Mouse (Mus musculus) heart, embryonic 14.5 days (tissue): Measurements from ENCODE around the gene Asic2. TPM values are rescaled to one million over a fixed set of nuclear protein-coding genes. Genes with fewer than 3 reads are reported as not detected.
A peak's percentile ranks its signal among the peaks of the same experiment; 100 is the strongest.

Experiments
- ATAC-seq: fragments of 200-750 bp; cut with Nextera tagmentation; 2 replicates; pipeline ENCODE4 v1.8.0; 2017; ENCODE audit warnings: low read depth, moderate TSS enrichment; ENCODE audit not compliant: insufficient number of reproducible peaks, insufficient read depth, low FRiP score
- H3K27ac ChIP-seq, 2 experiments: fragments of 200-500 bp in 1 of 2; fragments of 300-500 bp in 1 of 2; sonication (generic) in 1 of 2; replicated peaks in 1 of 2; 2 replicates each; pipeline ENCODE4 v1.5.1; 2012 to 2014; ENCODE audit warnings: low read depth in 2 of 2, low read length in 2 of 2, control low read depth in 1 of 2, mild to moderate bottlenecking in 1 of 2, mixed read lengths in 1 of 2; ENCODE audit not compliant: control insufficient read depth in 1 of 2, insufficient read depth in 1 of 2
- H3K27me3 ChIP-seq: fragments of 300-500 bp; sonication (generic); 2 replicates; pipeline ENCODE4 v1.6.1; 2014; ENCODE audit warnings: mild to moderate bottlenecking, low read length, control low read depth; ENCODE audit not compliant: control insufficient read depth, insufficient read depth
- H3K36me3 ChIP-seq: fragments of 300-500 bp; sonication (generic); 2 replicates; pipeline ENCODE4 v1.6.1; 2014; ENCODE audit warnings: mild to moderate bottlenecking, control low read depth, low read length, mixed read lengths; ENCODE audit not compliant: control insufficient read depth, insufficient read depth
- H3K4me1 ChIP-seq, 2 experiments: fragments of 200-500 bp in 1 of 2; fragments of 300-500 bp in 1 of 2; sonication (generic) in 1 of 2; 2 replicates each; pipeline ENCODE4 v1.6.1; 2012 to 2014; ENCODE audit warnings: low read length in 2 of 2, control low read depth in 1 of 2, mixed read lengths in 1 of 2; ENCODE audit not compliant: control insufficient read depth in 2 of 2, insufficient read depth in 2 of 2
- H3K4me2 ChIP-seq: fragments of 300-500 bp; sonication (generic); 2 replicates; pipeline ENCODE4 v1.6.1; 2014; ENCODE audit warnings: mild to moderate bottlenecking, low read length
- H3K4me3 ChIP-seq, 2 experiments: fragments of 200-500 bp in 1 of 2; fragments of 300-500 bp in 1 of 2; sonication (generic) in 1 of 2; 2 replicates each; pipeline ENCODE4 v1.5.1; 2012 to 2014; ENCODE audit warnings: low read length in 2 of 2, mild to moderate bottlenecking in 2 of 2, control low read depth in 1 of 2, low read depth in 1 of 2, moderate library complexity in 1 of 2; ENCODE audit not compliant: control insufficient read depth in 1 of 2, insufficient read depth in 1 of 2
- H3K9ac ChIP-seq: fragments of 300-500 bp; sonication (generic); 2 replicates; pipeline ENCODE4 v1.6.1; 2014; ENCODE audit warnings: mild to moderate bottlenecking, low read length
- H3K9me3 ChIP-seq: fragments of 300-500 bp; sonication (generic); 2 replicates; pipeline ENCODE4 v1.6.1; 2016; ENCODE audit warnings: low read length, control low read depth; ENCODE audit not compliant: control insufficient read depth
- WGBS: fragments of 180-500 bp; shearing (Covaris S2); extraction: QIAGEN DNeasy Blood & Tissue Kit; methylation state at CpG from one replicate; pipeline ENCODE4 v1.1.7; 2014; 5-methylcytosine and 5-hydroxymethylcytosine counted together
- polyA plus RNA-seq: library from polyadenylated mRNA; unstranded; fragments of >200 nt; fragmentation: Nextera tagmentation; extraction: Ambion mirVana; gene quantifications from 2 replicates; pipeline ENCODE4 v1.2.1, GENCODE M21; 2014

Gene Asic2
- 0.05 TPM in 1 of 2 replicates, not detected in the other for polyA plus RNA-seq

DNA sequence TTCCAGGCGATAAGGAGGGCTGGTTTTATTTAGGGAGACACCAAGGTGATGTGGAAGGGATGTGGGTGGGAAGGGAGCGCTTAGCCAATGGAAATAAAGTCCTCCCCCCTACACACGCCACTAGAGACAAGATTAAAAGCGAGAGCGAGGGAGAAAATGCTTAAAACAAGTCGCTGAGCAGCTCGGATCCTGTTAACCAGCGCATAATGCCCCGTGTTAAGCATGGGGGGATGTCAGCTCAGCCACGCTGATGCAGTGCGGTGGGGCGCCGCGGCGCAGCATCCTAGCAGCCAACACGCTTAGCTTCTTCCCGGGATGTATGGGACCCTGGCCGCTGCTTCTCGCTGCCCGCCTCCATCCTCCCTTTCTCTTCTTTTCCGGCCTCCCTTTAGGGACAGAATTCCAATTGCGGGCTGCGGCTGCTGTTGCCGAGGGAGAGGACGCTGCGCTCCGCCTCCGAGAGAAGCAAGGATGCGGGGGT, at the start of gene Asic2:
TSS of gene Asic2 (minus strand) at position 57 of the 481 bp plus-strand sequence.
- no peaks in the 10 kb centered on the region for H3K4me1 ChIP-seq
- H3K27me3 ChIP-seq: peaks cover 43% of the 10 kb centered on the region
- WGBS: 4% methylated on average over 29 of the region's 29 CpGs
- ATAC-seq: no peak
- no peaks in the 10 kb centered on the region for H3K36me3 ChIP-seq
- H3K4me2 ChIP-seq: no peak within 1 kb of the TSS
- H3K9me3 ChIP-seq: no peaks in the 10 kb centered on the region
- no peak within 1 kb of the TSS for H3K9ac ChIP-seq
- no peak within 1 kb of the TSS for H3K4me3 ChIP-seq
- no peak within 1 kb of the TSS for H3K27ac ChIP-seq

DNA sequence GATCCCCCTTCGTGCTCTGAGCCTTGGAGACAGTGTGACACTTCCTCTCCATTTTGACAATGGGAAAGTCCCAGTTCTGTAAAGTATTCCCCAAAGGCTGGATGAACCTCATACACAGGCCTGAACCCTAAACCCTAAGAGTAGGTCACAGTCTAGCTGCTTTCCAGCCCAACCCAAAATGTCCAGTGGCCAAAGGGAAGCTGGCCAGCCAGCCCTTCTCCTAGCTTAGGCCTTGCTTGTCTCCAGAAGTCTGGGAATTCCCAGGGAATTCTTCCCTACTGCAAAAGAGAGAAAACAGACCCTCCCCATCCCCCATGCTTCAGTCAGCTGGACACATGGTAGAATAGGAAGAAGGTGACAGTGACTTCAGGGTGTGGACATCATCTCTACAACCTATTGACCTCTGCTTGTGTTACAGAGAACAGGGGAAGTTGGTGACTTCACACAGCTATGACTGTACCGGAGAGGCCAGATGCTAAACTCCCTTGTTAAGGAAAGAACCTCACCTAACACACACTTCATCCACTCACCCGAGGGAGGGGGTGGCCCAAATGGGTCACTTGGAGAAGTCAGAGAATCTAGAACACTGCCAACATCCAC, 48.0 kb upstream of the Asic2 start:
- no peak for ATAC-seq

DNA sequence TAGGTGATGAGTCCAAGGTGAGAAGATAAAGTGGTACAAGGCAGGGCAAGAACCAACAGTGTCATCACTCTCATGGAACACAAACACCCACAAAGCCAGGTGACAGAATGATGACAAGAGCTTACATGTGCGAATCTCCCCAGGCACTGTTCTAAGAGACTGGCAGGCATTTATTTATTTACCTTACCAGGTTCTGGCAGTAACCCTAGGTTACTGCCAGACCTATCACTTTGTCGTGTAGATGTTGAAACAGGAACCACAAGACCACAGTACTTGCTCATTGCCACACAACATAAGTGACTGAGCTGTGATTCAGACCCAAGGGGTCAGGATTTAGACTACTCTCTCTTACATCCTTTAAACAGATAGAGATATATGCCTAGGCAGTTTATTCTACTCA, 46.8 kb upstream of the Asic2 start:
- Histone ChIP-seq H3K27ac (no peak overlapping the region), H3K4me3 (no peak overlapping the region), H3K9ac (no peak overlapping the region), H3K36me3 (no peaks in the 10 kb centered on the region), H3K27me3 (no peaks in the 10 kb centered on the region), H3K4me1 (peaks cover 0 to 2% of the 10 kb centered on the region in 2 experiments; a peak in 1 of 4 replicates), H3K4me2 (no peak overlapping the region), H3K9me3 (no peaks in the 10 kb centered on the region)
- ATAC-seq: no peak
- WGBS: 59% methylated on average over 2 of the region's 2 CpGs

More for the DNA sequence above, 48.0 kb upstream of the Asic2 start:
- Histone ChIP-seq H3K4me2 (no peak overlapping the region), H3K36me3 (no peaks in the 10 kb centered on the region), H3K27me3 (no peaks in the 10 kb centered on the region), H3K4me1 (peaks cover 1 to 8% of the 10 kb centered on the region in 2 experiments; a peak in 3 of 4 replicates), H3K9ac (no peak overlapping the region), H3K9me3 (no peaks in the 10 kb centered on the region), H3K27ac (no peak overlapping the region), H3K4me3 (no peak overlapping the region)
- 70% methylated on average over 3 of the region's 3 CpGs for WGBS

DNA sequence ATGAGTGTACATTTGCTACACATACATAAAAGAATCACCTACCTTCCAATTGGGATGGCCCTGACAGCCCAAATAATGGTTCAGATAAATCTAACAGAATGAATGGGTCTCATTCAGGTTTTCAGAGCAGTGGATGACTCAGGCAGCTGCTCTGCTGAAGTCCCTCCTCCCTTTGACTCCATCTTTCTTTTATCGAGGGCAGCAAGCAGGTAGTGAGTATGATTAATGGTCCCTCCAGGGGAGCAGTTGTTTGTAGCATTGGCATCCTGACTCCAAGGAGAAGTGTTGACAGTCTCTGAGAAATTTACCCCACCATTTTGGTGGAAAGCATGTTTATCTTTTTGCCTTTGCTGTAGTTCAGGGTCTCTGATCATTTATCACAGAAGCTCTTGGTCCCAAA, 45.5 kb upstream of the Asic2 start:
- no peaks in the 10 kb centered on the region for H3K27me3 ChIP-seq
- no peak overlapping the region for H3K4me3 ChIP-seq
- H3K27ac ChIP-seq: no peak overlapping the region
- ATAC-seq: no peak
- no peaks in the 10 kb centered on the region for H3K9me3 ChIP-seq
- no peaks in the 10 kb centered on the region for H3K36me3 ChIP-seq
- peaks cover 0 to 2% of the 10 kb centered on the region in 2 experiments; a peak in 1 of 4 replicates for H3K4me1 ChIP-seq
- H3K9ac ChIP-seq: no peak overlapping the region
- no peak overlapping the region for H3K4me2 ChIP-seq
- 84% methylated on average over 1 of the region's 1 CpGs for WGBS

DNA sequence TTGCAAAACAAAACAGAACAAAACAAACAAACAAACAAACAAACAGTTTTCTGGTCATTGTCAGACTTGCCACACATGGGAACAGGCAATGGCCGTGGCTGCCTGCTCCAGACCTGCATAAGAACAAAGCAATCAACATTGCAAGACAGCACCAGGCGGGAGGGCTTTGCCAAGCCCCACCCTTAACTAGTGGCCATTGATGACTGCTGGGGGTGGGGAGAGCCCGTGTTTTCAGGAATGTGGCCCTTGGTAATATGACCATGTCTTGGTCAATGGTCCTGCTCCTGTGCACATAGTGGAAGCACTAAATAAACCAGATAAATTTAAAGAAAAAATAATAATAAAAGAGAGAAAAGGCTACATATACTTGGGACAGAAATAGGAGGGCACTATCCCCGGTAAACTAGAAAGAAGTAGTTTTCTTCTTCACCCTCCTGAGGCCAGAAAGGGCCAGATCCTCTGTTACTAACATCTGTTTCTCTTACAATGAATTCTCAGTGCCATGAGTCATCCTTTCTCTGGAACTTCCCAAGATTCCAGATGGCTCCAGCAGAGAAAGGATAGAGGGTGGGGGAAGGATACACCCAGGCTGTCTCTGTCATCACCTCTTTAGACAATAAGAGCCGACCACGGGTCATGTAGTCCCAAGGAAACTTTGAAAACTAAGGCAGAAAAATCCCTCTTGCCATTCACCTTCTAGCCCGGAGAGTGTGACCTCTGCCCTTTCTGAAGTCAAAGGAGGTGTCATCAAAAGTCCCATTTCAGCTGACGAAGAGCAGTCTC, 43.3 kb upstream of the Asic2 start:
- no peak overlapping the region for H3K9ac ChIP-seq
- H3K4me2 ChIP-seq: no peak overlapping the region
- no peak overlapping the region for H3K27ac ChIP-seq
- H3K27me3 ChIP-seq: no peaks in the 10 kb centered on the region
- H3K4me3 ChIP-seq: no peak overlapping the region
- ATAC-seq: no peak
- peaks cover 0 to 4% of the 10 kb centered on the region in 2 experiments; a peak in 2 of 4 replicates for H3K4me1 ChIP-seq
- H3K36me3 ChIP-seq: no peaks in the 10 kb centered on the region
- no peaks in the 10 kb centered on the region for H3K9me3 ChIP-seq
- WGBS: 28% methylated on average over 8 of the region's 8 CpGs

DNA sequence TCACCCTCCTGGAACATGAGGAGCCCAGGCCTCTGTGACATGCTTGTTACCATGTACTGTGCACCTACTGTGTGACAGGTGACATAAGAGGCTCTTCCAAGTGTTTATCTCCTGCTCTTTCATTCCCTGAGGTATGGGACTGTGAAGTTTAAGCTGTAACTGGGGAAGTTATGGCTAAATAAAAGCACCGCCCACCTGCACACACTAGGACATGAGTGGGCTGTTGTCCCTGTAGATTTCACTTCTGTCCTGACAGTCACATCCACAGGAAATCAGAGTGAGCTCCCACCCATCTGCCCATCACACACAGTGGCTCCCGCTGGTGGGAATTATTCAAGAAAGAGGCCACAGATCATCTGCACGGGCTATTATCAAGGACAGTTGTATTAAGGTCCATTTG, 41.9 kb upstream of the Asic2 start:
- Histone ChIP-seq H3K27me3 (no peaks in the 10 kb centered on the region), H3K4me2 (no peak overlapping the region), H3K4me1 (peaks cover 0 to 4% of the 10 kb centered on the region in 2 experiments; a peak in 2 of 4 replicates), H3K9ac (no peak overlapping the region), H3K9me3 (no peaks in the 10 kb centered on the region), H3K4me3 (no peak overlapping the region), H3K27ac (no peak overlapping the region), H3K36me3 (no peaks in the 10 kb centered on the region)
- WGBS: 83% methylated on average over 3 of the region's 3 CpGs
- no peak for ATAC-seq

DNA sequence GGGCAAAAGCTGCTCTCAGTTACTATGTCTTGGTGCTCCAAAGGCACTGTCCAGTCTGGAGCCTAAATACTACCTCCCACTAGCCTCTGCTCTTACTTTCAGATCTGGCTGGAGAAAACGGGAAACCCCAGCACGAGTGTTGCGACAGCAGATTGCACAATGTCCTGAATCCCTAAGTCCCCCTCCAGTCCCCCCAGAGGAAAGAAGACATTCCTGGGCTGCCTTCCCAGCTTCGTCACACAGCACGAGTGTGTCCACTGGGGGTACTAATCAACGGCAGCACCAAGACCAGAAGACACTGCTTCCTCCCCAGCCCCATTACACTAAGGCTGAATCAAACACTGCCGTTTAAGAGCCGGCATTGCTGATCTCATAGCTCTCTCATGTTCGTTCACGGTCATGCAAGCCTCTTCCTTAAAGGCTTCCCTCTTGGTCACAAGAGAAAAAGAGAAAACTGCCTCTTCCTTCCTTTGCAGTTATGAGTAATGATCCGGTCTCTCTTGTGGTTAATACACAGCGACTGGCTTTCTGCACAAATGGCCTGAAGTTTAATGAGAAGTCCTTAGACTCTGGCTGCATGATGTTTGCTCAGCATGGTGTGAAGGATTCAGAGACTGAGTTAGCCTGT, 38.7 kb upstream of the Asic2 start:
- H3K9ac ChIP-seq: no peak overlapping the region
- H3K4me1 ChIP-seq: peaks cover 0 to 4% of the 10 kb centered on the region in 2 experiments; a peak in 2 of 4 replicates
- H3K36me3 ChIP-seq: no peaks in the 10 kb centered on the region
- WGBS: 37% methylated on average over 12 of the region's 12 CpGs
- no peaks in the 10 kb centered on the region for H3K9me3 ChIP-seq
- 0 out of 2 replicates have a peak overlapping the region, but pooled peaks have one; percentile 9 for H3K4me2 ChIP-seq
- no peaks in the 10 kb centered on the region for H3K27me3 ChIP-seq
- no peak overlapping the region for H3K4me3 ChIP-seq
- H3K27ac ChIP-seq: peak overlapping the region; percentile 8 to 37; a peak in 1 of 4 replicates
- ATAC-seq: no peak
